Mouse (Mus musculus) MEL (cell line): ENCODE results near the gene Syn3. TPM values are rescaled to one million over a fixed set of nuclear protein-coding genes. Genes with fewer than 3 reads are reported as not detected.

Experiments
- DNase-seq: peaks from one replicate; pipeline ENCODE4 v3.0.0; 2011; ENCODE audit warnings: low read depth, low spot score
- H3K27ac ChIP-seq: 2 replicates; pipeline ENCODE4 v1.5.1; 2012; ENCODE audit warnings: low read depth, mild to moderate bottlenecking, control low read depth, low read length, moderate library complexity; ENCODE audit not compliant: control insufficient read depth
- H3K27me3 ChIP-seq, 2 experiments: fragments of 150-350 bp in 1 of 2; sonication (generic) in 1 of 2; 2 replicates each; pipeline ENCODE4 v1.6.1; 2012; ENCODE audit warnings: low read length in 2 of 2, mild to moderate bottlenecking in 2 of 2, improper control_type of control experiment in 1 of 2, moderate library complexity in 1 of 2; ENCODE audit not compliant: insufficient read depth in 2 of 2, control insufficient read depth in 1 of 2
- H3K36me3 ChIP-seq, 2 experiments: 2 replicates each; pipeline ENCODE4 v1.6.1; 2012 to 2014; ENCODE audit warnings: low read length in 2 of 2, improper control_type of control experiment in 1 of 2, inconsistent platforms in 1 of 2, mild to moderate bottlenecking in 1 of 2; ENCODE audit not compliant: insufficient read depth in 2 of 2, control insufficient read depth in 1 of 2
- H3K4me1 ChIP-seq, 2 experiments: fragments of 150-350 bp in 1 of 2; sonication (generic) in 1 of 2; 2 replicates each; pipeline ENCODE4 v1.6.1; 2012; ENCODE audit warnings: low read length in 2 of 2, improper control_type of control experiment in 1 of 2, mild to moderate bottlenecking in 1 of 2; ENCODE audit not compliant: insufficient read depth in 2 of 2, control insufficient read depth in 1 of 2
- H3K4me3 ChIP-seq, 2 experiments: fragments of 150-350 bp in 1 of 2; sonication (generic) in 1 of 2; 2 replicates each; pipeline ENCODE4 v1.5.1; 2012; ENCODE audit warnings: low read depth in 2 of 2, low read length in 2 of 2, mild to moderate bottlenecking in 2 of 2, moderate library complexity in 2 of 2, control low read depth in 1 of 2, improper control_type of control experiment in 1 of 2; ENCODE audit not compliant: control insufficient read depth in 1 of 2, insufficient read depth in 1 of 2
- H3K79me2 ChIP-seq: 2 replicates; pipeline ENCODE4 v1.6.1; 2012; ENCODE audit warnings: mild to moderate bottlenecking, low read length, moderate library complexity; ENCODE audit not compliant: control insufficient read depth, poor library complexity, insufficient read depth
- H3K9ac ChIP-seq: 2 replicates; pipeline ENCODE4 v1.6.1; 2012; ENCODE audit warnings: low read depth, mild to moderate bottlenecking, control low read depth, low read length, moderate library complexity; ENCODE audit not compliant: control insufficient read depth, poor library complexity, severe bottlenecking
- H3K9me3 ChIP-seq: fragments of 150-350 bp; sonication (generic); replicated peaks from 2 replicates; pipeline ENCODE4 v1.6.1; 2012; ENCODE audit warnings: mild to moderate bottlenecking, low read length, improper control_type of control experiment, moderate library complexity; ENCODE audit not compliant: insufficient read depth
- E2F4 ChIP-seq: IDR thresholded peaks from 2 replicates; pipeline ENCODE4 v1.6.1; 2011; ENCODE audit warnings: low read depth, low read length, improper control_type of control experiment, borderline replicate concordance
- EP300 ChIP-seq, 2 experiments: IDR thresholded peaks; 2 replicates each; pipeline ENCODE4 v1.6.1; 2011; ENCODE audit warnings: improper control_type of control experiment in 2 of 2, low read length in 2 of 2, low read depth in 1 of 2, mild to moderate bottlenecking in 1 of 2
- MAFK ChIP-seq: IDR thresholded peaks from 2 replicates; pipeline ENCODE4 v1.6.1; 2011; ENCODE audit warnings: low read depth, mild to moderate bottlenecking, low read length, improper control_type of control experiment, borderline replicate concordance
- MXI1 ChIP-seq: IDR thresholded peaks from 2 replicates; pipeline ENCODE4 v1.6.1; 2011; ENCODE audit warnings: mild to moderate bottlenecking, low read depth, low read length, improper control_type of control experiment
- MYB ChIP-seq: IDR thresholded peaks from 2 replicates; pipeline ENCODE4 v1.6.1; 2011; ENCODE audit warnings: mild to moderate bottlenecking, low read depth, low read length, improper control_type of control experiment
- NELFE ChIP-seq: IDR thresholded peaks from 2 replicates; pipeline ENCODE4 v1.6.1; 2011; ENCODE audit warnings: low read depth, low read length, improper control_type of control experiment
- POLR2AphosphoS2 ChIP-seq: IDR thresholded peaks from 2 replicates; pipeline ENCODE4 v1.6.1; 2011; ENCODE audit warnings: low read length, improper control_type of control experiment
- TAL1 ChIP-seq: IDR thresholded peaks from 2 replicates; pipeline ENCODE4 v1.6.1; 2012; ENCODE audit warnings: mild to moderate bottlenecking, inconsistent platforms, low read length, moderate library complexity, mixed read lengths
- TCF12 ChIP-seq: IDR thresholded peaks from 2 replicates; pipeline ENCODE4 v1.6.1; 2014; ENCODE audit warnings: low read depth, mild to moderate bottlenecking, inconsistent platforms, low read length, improper control_type of control experiment, moderate library complexity
- USF1 ChIP-seq: IDR thresholded peaks from 2 replicates; pipeline ENCODE4 v1.6.1; 2014; ENCODE audit warnings: low read depth, mild to moderate bottlenecking, inconsistent platforms, low read length, improper control_type of control experiment, moderate library complexity
- USF2 ChIP-seq, 2 experiments: IDR thresholded peaks; 2 replicates each; pipeline ENCODE4 v1.6.1; 2011 to 2012; ENCODE audit warnings: improper control_type of control experiment in 2 of 2, low read length in 2 of 2, borderline replicate concordance in 1 of 2, inconsistent platforms in 1 of 2, low read depth in 1 of 2, mild to moderate bottlenecking in 1 of 2; ENCODE audit not compliant: insufficient read depth in 1 of 2
- ZC3H11A ChIP-seq: IDR thresholded peaks from 2 replicates; pipeline ENCODE4 v1.6.1; 2012; ENCODE audit warnings: low read depth, mild to moderate bottlenecking, inconsistent platforms, low read length, improper control_type of control experiment
- ZKSCAN1 ChIP-seq: IDR thresholded peaks from 2 replicates; pipeline ENCODE4 v1.6.1; 2012; ENCODE audit warnings: low read depth, mild to moderate bottlenecking, inconsistent platforms, low read length, improper control_type of control experiment, moderate library complexity
- ZNF384 ChIP-seq: IDR thresholded peaks from 2 replicates; pipeline ENCODE4 v1.6.1; 2012; ENCODE audit warnings: low read depth, mild to moderate bottlenecking, inconsistent platforms, low read length, improper control_type of control experiment
- polyA plus RNA-seq, 2 experiments: library from polyadenylated mRNA; stranded (reverse) in 1 of 2; unstranded in 1 of 2; fragments of >175 nt in 1 of 2; fragments of >200 nt in 1 of 2; gene quantifications; 2 replicates each; pipeline versions ENCODE4 v1.2.1 to v1.2.4; 2012; ENCODE audit warnings: low replicate concordance in 2 of 2, low read depth in 1 of 2; ENCODE audit not compliant: insufficient read length in 2 of 2, insufficient read depth in 1 of 2, missing spikeins in 1 of 2
- total RNA-seq: library from RNA; depleted of rRNA; stranded (reverse); fragments of 300-350 nt; gene quantifications from 2 replicates; pipeline ENCODE4 v1.2.3, GENCODE M21; 2012

The Syn3 gene
- total and polyA plus RNA-seq, 3 experiments = 0.06 TPM; not detected in 2

DNA sequence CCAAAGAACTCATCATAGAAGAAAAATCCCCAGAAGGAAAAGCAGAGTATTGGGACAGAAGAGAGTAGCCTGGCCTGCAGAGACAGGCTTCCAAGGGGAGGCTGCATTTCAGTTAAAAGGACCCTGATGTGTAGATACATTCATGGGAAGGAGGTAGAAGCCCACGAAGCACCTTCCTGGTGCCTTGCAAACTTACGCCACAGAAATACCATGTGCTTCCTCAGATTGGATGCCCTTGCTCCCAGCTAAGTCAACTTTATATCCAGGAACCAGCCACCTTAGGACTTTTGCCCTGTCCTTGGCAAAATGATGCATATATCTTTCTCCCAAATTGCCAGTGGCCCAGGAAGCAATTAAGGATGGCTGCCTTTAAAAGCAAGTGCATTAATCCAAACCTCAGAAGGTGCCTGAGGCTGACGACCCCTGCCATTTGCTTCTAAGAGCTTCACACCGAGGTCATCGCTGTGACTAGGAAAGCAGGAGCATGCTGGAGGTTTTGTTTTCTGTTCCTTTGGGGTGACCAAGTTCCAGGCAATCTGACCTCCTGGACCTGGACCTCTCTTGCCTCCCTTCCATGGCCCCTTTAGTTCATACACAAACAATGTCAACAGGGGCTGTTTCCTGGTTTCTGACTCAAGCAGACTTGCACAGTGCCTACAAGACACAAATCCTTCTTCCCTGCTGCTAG is 167.6 kb downstream of the Syn3 start:
- TF ChIP-seq USF1 (no peak), TAL1 (no peak), USF2 (IDR thresholded peaks at IDR 0.05; ENCODE audit: borderline replicate concordance in 1 of 2, insufficient read depth in 1 of 2, low read depth in 1 of 2, low read length in 2 of 2) (no peak), MYB (no peak), MXI1 (no peak), ZC3H11A (no peak), NELFE (no peak)
- TF ChIP-seq, all 39 proteins: peak for 0
- Histone ChIP-seq H3K36me3 (no peaks in the 10 kb centered on the region), H3K27ac (no peak overlapping the region), H3K4me1 (no peaks in the 10 kb centered on the region), H3K4me3 (no peak overlapping the region), H3K9ac (no peak overlapping the region), H3K27me3 (no peaks in the 10 kb centered on the region), H3K9me3 (no peaks in the 10 kb centered on the region), H3K79me2 (no peaks in the 10 kb centered on the region)
- DNase-seq = no peak

DNA sequence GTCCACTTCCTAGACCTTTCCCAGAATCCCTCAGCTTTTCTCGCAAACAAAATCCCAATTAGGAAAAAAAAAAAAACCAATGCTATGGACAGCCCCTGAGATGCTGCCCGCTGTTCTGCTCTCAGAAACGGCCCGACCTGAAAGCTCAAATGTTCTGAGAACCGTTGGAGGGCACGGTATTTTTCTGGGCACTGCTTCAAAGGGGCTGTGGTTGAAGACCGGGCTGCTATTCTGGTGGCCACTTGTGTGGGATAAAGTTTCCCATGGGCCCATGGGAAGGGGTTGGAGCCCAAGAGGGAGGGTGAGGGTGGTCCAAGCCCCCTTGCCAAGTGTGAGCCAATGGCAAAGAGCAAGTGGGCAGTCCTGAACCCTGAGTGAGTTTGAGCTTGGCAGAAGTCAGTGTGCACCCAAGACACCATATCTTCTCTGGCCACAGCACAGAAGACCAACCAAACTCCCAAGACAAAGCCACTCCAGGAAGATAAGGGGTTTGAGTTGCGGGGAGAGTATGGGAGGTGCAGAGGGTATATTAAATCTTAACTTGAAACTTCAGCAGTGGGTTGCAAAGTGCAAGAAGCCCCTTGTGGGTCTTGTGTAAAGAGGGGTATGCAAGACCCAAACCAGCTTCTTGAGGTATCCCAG is 169.3 kb downstream of the Syn3 start:
- no peak overlapping the region for H3K9ac ChIP-seq
- no peaks in the 10 kb centered on the region for H3K36me3 ChIP-seq
- H3K4me3 ChIP-seq = no peak overlapping the region
- no peaks in the 10 kb centered on the region for H3K9me3 ChIP-seq
- no peak for DNase-seq
- no peaks in the 10 kb centered on the region for H3K4me1 ChIP-seq
- H3K27ac ChIP-seq = no peak overlapping the region
- no peaks in the 10 kb centered on the region for H3K79me2 ChIP-seq
- no peak for TF ChIP-seq MYB
- no peak for TF ChIP-seq EP300 (IDR thresholded peaks at IDR 0.05; ENCODE audit: low read depth in 1 of 2, low read length in 2 of 2)
- TF ChIP-seq E2F4 = no peak
- TF ChIP-seq POLR2AphosphoS2 = no peak
- no peak for TF ChIP-seq ZNF384
- TF ChIP-seq MAFK = no peak
- no peak for TF ChIP-seq TCF12
- TF ChIP-seq ZC3H11A = no peak
- no peak for TF ChIP-seq NELFE
- no peaks in the 10 kb centered on the region for H3K27me3 ChIP-seq

DNA sequence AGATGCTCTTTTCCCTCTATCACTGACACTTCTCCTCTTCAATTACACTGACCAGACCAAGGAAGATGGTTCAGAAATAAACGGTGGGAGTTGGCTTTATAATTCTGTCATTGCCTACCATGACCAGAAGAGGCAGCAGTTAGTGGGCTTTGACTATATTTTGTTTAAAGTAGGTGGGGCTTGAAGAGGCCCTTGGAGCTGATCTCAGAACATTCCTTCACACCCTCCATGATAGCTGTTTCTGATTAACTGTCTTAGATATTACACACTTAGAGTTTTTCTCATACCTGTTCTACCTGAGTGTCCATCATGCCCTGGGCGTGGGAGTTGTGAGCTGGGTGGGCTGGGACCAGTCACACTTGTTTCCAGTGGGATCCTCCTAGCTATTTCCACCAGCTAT is 170.0 kb downstream of the Syn3 start:
- Histone ChIP-seq H3K27me3 (no peaks in the 10 kb centered on the region), H3K4me1 (no peaks in the 10 kb centered on the region), H3K79me2 (no peaks in the 10 kb centered on the region), H3K36me3 (no peaks in the 10 kb centered on the region), H3K9ac (no peak overlapping the region), H3K9me3 (no peaks in the 10 kb centered on the region), H3K4me3 (no peak overlapping the region), H3K27ac (no peak overlapping the region)
- DNase-seq = no peak
- TF ChIP-seq ZKSCAN1 (no peak), MXI1 (no peak), ZC3H11A (no peak)
